Mouse (Mus musculus) heart, embryonic 16.5 days (tissue): ENCODE measurements around the gene Slc12a1. TPM values are rescaled to one million over a fixed set of nuclear protein-coding genes. Genes with fewer than 3 reads are reported as not detected.

ENCODE experiments used
- ATAC-seq: fragments of 200-750 bp; cut with Nextera tagmentation; replicated peaks from 2 replicates; pipeline ENCODE4 v1.8.0; 2017; ENCODE audit warnings: moderate number of reproducible peaks; ENCODE audit not compliant: insufficient read depth, low FRiP score; ENCODE audit errors: extremely low read depth
- H3K27ac ChIP-seq: fragments of 300-500 bp; sonication (generic); 2 replicates; pipeline ENCODE4 v1.5.1; 2014; ENCODE audit warnings: mild to moderate bottlenecking, low read length, control low read depth, moderate library complexity
- H3K27me3 ChIP-seq: fragments of 300-500 bp; sonication (generic); 2 replicates; pipeline ENCODE4 v1.6.1; 2014; ENCODE audit warnings: low read length, mixed read lengths; ENCODE audit not compliant: control insufficient read depth, insufficient read depth
- H3K36me3 ChIP-seq: fragments of 300-500 bp; sonication (generic); 2 replicates; pipeline ENCODE4 v1.6.1; 2014; ENCODE audit not compliant: control insufficient read depth, insufficient read depth
- H3K4me1 ChIP-seq: fragments of 300-500 bp; sonication (generic); 2 replicates; pipeline ENCODE4 v1.6.1; 2014; ENCODE audit warnings: low read length, mixed read lengths; ENCODE audit not compliant: control insufficient read depth, insufficient read depth
- H3K4me2 ChIP-seq: fragments of 300-500 bp; sonication (generic); 2 replicates; pipeline ENCODE4 v1.6.1; 2014; ENCODE audit warnings: low read depth, mild to moderate bottlenecking, control low read depth, low read length
- H3K4me3 ChIP-seq: fragments of 300-500 bp; sonication (generic); 2 replicates; pipeline ENCODE4 v1.5.1; 2014; ENCODE audit warnings: mild to moderate bottlenecking, control low read depth, low read length
- H3K9ac ChIP-seq: fragments of 300-500 bp; sonication (generic); 2 replicates; pipeline ENCODE4 v1.6.1; 2014; ENCODE audit warnings: low read length, control low read depth
- H3K9me3 ChIP-seq: fragments of 300-500 bp; sonication (generic); replicated peaks from 2 replicates; pipeline ENCODE4 v1.6.1; 2016; ENCODE audit warnings: low read length; ENCODE audit not compliant: control insufficient read depth
- WGBS: fragments of 180-500 bp; shearing (Covaris S2); extraction: QIAGEN DNeasy Blood & Tissue Kit; methylation state at CpG from one replicate; pipeline ENCODE4 v1.1.7; 2014; 5-methylcytosine and 5-hydroxymethylcytosine counted together
- polyA plus RNA-seq: library from polyadenylated mRNA; unstranded; fragments of >200 nt; fragmentation: Nextera tagmentation; extraction: Ambion mirVana; gene quantifications from 2 replicates; pipeline ENCODE4 v1.2.1, GENCODE M21; 2015

Gene Slc12a1
- polyA plus RNA-seq, 1 experiment from 2014 or later, result not detected

GRCm38 (mm10) chr2:125134113-125134512 is 18.2 kb upstream of the Slc12a1 start:
- no peaks in the 10 kb centered on the region for H3K9me3 ChIP-seq
- no peak overlapping the region for H3K4me2 ChIP-seq
- H3K9ac ChIP-seq, result no peak overlapping the region
- H3K4me1 ChIP-seq, result peaks cover 7% of the 10 kb centered on the region; the same call in 1 of the 2 replicates
- H3K27me3 ChIP-seq, result no peaks in the 10 kb centered on the region; the same call in 1 of the 2 replicates
- ATAC-seq, result no peak
- 39% methylated on average over 4 of the region's 4 CpGs for WGBS
- H3K4me3 ChIP-seq, result no peak overlapping the region
- no peaks in the 10 kb centered on the region for H3K36me3 ChIP-seq
- no peak overlapping the region for H3K27ac ChIP-seq

GRCm38 (mm10) chr2:125135903-125136811 is 16.1 kb upstream of the Slc12a1 start, which contains the start of gene Ctxn2:
TSS of gene Ctxn2 (plus strand) at chr2:125136692.
- Histone ChIP-seq H3K27me3 (no peaks in the 10 kb centered on the region; the same call in 1 of the 2 replicates), H3K27ac (no peak within 1 kb of the TSS), H3K36me3 (no peaks in the 10 kb centered on the region), H3K9me3 (no peaks in the 10 kb centered on the region), H3K4me1 (peaks cover 7% of the 10 kb centered on the region; the same call in 1 of the 2 replicates), H3K9ac (no peak within 1 kb of the TSS), H3K4me2 (peak within 1 kb of the TSS; percentile 89), H3K4me3 (peak within 1 kb of the TSS; percentile 51)
- ATAC-seq, result 0 out of 2 replicates have a peak, but pooled peaks have one; percentile 58
- 2% methylated on average over 39 of the region's 39 CpGs for WGBS

DNA sequence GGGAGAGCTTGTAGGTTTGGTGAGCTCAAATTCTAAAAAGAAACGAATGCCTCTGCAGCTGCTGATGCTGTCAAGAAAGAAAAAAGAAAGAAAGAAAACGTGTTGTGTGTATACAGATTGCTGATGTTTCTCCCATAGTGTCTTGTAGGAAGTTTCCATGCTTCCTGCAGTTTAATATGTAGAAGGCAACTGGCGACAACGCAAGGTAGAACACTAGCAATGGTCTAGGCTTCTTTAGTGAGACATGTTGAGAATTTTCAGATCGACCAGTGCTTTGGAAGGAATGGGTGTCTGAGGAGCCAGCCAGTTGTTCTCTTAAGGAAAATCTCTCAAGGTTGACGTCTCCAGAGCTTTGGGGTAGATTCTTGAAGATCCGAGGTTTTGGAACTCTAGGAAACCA is 15.5 kb upstream of the Slc12a1 start:
- Histone ChIP-seq H3K27me3 (no peaks in the 10 kb centered on the region; the same call in 1 of the 2 replicates), H3K4me2 (peak overlapping the region; percentile 89), H3K4me3 (no peak overlapping the region; the same call in 1 of the 2 replicates), H3K27ac (no peak overlapping the region), H3K9me3 (no peaks in the 10 kb centered on the region), H3K9ac (no peak overlapping the region), H3K4me1 (peaks cover 7% of the 10 kb centered on the region; the same call in 1 of the 2 replicates), H3K36me3 (no peaks in the 10 kb centered on the region)
- ATAC-seq, result no peak
- 26% methylated on average over 7 of the region's 7 CpGs for WGBS

DNA sequence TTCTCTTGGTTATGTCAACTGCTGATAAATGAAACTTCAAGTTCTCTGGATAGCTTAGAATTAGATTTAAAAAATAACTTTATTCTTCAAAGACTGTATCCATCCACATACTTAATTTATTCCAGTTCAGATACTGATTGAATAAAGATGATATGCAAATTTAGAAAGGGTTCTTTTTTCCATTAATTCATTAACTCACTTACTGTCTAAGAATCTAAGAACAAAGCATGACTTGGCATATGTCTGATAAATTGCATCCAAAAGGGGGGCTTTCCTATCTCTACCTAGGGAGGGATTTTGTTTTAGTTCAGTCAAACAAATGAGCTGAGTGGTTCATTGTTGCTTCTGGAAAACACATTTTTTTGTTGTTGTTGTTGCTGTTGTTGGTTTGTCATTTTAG is 10.0 kb upstream of the Slc12a1 start:
- Histone ChIP-seq H3K4me2 (no peak overlapping the region), H3K9ac (no peak overlapping the region), H3K4me1 (no peaks in the 10 kb centered on the region), H3K9me3 (no peaks in the 10 kb centered on the region), H3K27ac (no peak overlapping the region), H3K27me3 (no peaks in the 10 kb centered on the region), H3K36me3 (no peaks in the 10 kb centered on the region), H3K4me3 (no peak overlapping the region)
- ATAC-seq, result no peak

DNA sequence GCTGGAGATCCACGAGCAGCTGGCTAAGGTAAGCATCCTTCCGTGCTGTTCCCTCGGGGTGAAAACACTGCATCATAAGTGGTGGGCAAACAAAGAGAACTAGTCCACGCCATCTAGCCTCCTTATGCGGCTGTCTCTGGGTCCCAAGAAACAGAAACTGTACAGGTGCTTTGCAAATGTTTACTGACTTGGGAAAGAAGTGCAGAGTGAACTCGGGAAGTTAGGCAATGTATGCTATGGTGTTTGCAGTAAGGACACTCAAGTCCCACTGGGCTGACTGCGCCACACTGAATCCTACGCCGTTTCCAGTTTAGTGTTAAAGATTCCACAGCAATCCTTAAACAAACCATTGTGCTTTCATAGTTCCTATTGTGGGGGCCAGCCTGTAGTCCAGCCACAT is 2.0 kb downstream of the Slc12a1 start:
- Histone ChIP-seq H3K9me3 (no peaks in the 10 kb centered on the region), H3K4me1 (no peaks in the 10 kb centered on the region), H3K4me2 (no peak overlapping the region), H3K27me3 (no peaks in the 10 kb centered on the region), H3K9ac (no peak overlapping the region), H3K27ac (no peak overlapping the region), H3K36me3 (no peaks in the 10 kb centered on the region), H3K4me3 (no peak overlapping the region)
- ATAC-seq, result no peak
- 79% methylated on average over 9 of the region's 9 CpGs for WGBS

- no peaks in the 10 kb centered on the region for H3K27me3 ChIP-seq
- no peaks in the 10 kb centered on the region for H3K9me3 ChIP-seq
- ATAC-seq, result no peak
- H3K4me1 ChIP-seq, result no peaks in the 10 kb centered on the region
- WGBS, result 22% methylated on average over 2 of the region's 2 CpGs
- H3K36me3 ChIP-seq, result no peaks in the 10 kb centered on the region
- no peak overlapping the region for H3K9ac ChIP-seq
- H3K27ac ChIP-seq, result no peak overlapping the region
- H3K4me2 ChIP-seq, result no peak overlapping the region
- H3K4me3 ChIP-seq, result no peak overlapping the region
These were observed 3.2 kb downstream of the Slc12a1 start for GRCm38 (mm10) chr2:125155504-125155903.

DNA sequence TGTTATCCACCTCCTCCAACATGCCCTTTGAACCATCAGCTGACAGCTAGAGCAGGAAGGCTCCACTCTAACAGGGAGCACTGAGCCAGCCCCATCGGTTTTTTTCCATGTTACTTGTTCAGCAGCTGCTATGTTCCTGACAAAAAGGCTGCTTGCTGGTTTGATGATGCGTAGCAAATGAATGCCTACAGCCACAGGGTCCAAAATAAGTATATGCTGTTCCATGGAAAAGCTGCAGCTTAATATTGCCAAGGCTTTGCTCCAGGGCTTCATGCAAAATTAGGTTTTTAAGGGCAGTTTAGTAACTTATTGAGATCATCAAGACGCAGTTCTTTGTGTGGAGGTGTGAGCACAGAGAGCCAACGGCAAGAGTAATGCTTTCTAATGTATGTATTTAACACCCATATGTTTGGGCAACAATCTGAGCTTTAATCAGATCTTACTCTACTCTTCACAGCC is 9.7 kb downstream of the Slc12a1 start:
- 75% methylated on average over 4 of the region's 4 CpGs for WGBS
- H3K4me1 ChIP-seq, result no peaks in the 10 kb centered on the region
- H3K4me3 ChIP-seq, result no peak overlapping the region
- no peak overlapping the region for H3K27ac ChIP-seq
- H3K9ac ChIP-seq, result no peak overlapping the region
- H3K9me3 ChIP-seq, result no peaks in the 10 kb centered on the region
- ATAC-seq, result no peak
- no peaks in the 10 kb centered on the region for H3K27me3 ChIP-seq
- no peaks in the 10 kb centered on the region for H3K36me3 ChIP-seq
- H3K4me2 ChIP-seq, result no peak overlapping the region

GRCm38 (mm10) chr2:125178225-125178798 is 26.0 kb downstream of the Slc12a1 start:
- Histone ChIP-seq H3K27ac (no peak overlapping the region), H3K36me3 (no peaks in the 10 kb centered on the region), H3K4me2 (no peak overlapping the region), H3K27me3 (no peaks in the 10 kb centered on the region), H3K4me1 (no peaks in the 10 kb centered on the region), H3K9ac (no peak overlapping the region), H3K4me3 (no peak overlapping the region), H3K9me3 (no peaks in the 10 kb centered on the region)
- ATAC-seq, result no peak
- 72% methylated on average over 7 of the region's 7 CpGs for WGBS

GRCm38 (mm10) chr2:125187904-125188303 is 35.6 kb downstream of the Slc12a1 start:
- Histone ChIP-seq H3K27me3 (no peaks in the 10 kb centered on the region), H3K36me3 (no peaks in the 10 kb centered on the region), H3K9ac (no peak overlapping the region), H3K4me3 (no peak overlapping the region), H3K4me2 (no peak overlapping the region), H3K4me1 (no peaks in the 10 kb centered on the region), H3K9me3 (peaks cover 4% of the 10 kb centered on the region), H3K27ac (no peak overlapping the region)
- 82% methylated on average over 11 of the region's 11 CpGs for WGBS
- ATAC-seq, result no peak
